Mouse (Mus musculus) lung, postnatal 0 days (tissue): ENCODE measurements around the gene Sap30bp. TPM values are rescaled to one million over a fixed set of nuclear protein-coding genes. Genes with fewer than 3 reads are reported as not detected.

Experiments
- ATAC-seq: fragments of 200-750 bp; cut with Nextera tagmentation; 2 replicates; pipeline ENCODE4 v1.8.0; 2017; ENCODE audit warnings: moderate library complexity
- DNase-seq: peaks from one replicate; pipeline ENCODE4 v3.0.0-alpha.2; 2016; ENCODE audit warnings: low spot score
- H3K27ac ChIP-seq: fragments of 300-500 bp; sonication (generic); 2 replicates; pipeline ENCODE4 v1.5.1; 2014; ENCODE audit warnings: antibody characterized with exemption, mild to moderate bottlenecking, low read length, mixed read lengths
- H3K27me3 ChIP-seq: fragments of 300-500 bp; sonication (generic); replicated peaks from 2 replicates; pipeline ENCODE4 v1.6.1; 2014; ENCODE audit warnings: low read length, mixed read lengths; ENCODE audit not compliant: insufficient read depth
- H3K36me3 ChIP-seq: fragments of 300-500 bp; sonication (generic); 2 replicates; pipeline ENCODE4 v1.6.1; 2014; ENCODE audit warnings: low read length, mixed read lengths; ENCODE audit not compliant: insufficient read depth
- H3K4me1 ChIP-seq: fragments of 300-500 bp; sonication (generic); 2 replicates; pipeline ENCODE4 v1.6.1; 2014; ENCODE audit warnings: antibody characterized with exemption, low read depth, low read length, mixed read lengths; ENCODE audit not compliant: insufficient read depth
- H3K4me2 ChIP-seq: fragments of 300-500 bp; sonication (generic); replicated peaks from 2 replicates; pipeline ENCODE4 v1.6.1; 2014; ENCODE audit warnings: low read depth, mild to moderate bottlenecking, low read length, moderate library complexity, mixed read lengths
- H3K4me3 ChIP-seq: fragments of 300-500 bp; sonication (generic); 2 replicates; pipeline ENCODE4 v1.5.1; 2014; ENCODE audit warnings: low read depth, low read length
- H3K9ac ChIP-seq: fragments of 300-500 bp; sonication (generic); replicated peaks from 2 replicates; pipeline ENCODE4 v1.6.1; 2014; ENCODE audit warnings: low read depth, mild to moderate bottlenecking
- H3K9me3 ChIP-seq: fragments of 300-500 bp; sonication (generic); 2 replicates; pipeline ENCODE4 v1.6.1; 2016; ENCODE audit warnings: low read length, mixed read lengths
- CTCF ChIP-seq: IDR thresholded peaks from 2 replicates; pipeline ENCODE4 v1.5.1; 2016; ENCODE audit warnings: antibody characterized with exemption, mild to moderate bottlenecking
- EP300 ChIP-seq: IDR thresholded peaks from 2 replicates; pipeline ENCODE4 v1.6.1; 2016; ENCODE audit warnings: antibody characterized with exemption, mild to moderate bottlenecking, control low read depth
- WGBS: fragments of 180-500 bp; shearing (Covaris S2); extraction: QIAGEN DNeasy Blood & Tissue Kit; methylation state at CpG from one replicate; pipeline ENCODE4 v1.1.7; 2014; 5-methylcytosine and 5-hydroxymethylcytosine counted together
- polyA plus RNA-seq: library from polyadenylated mRNA; unstranded; fragments of >200 nt; fragmentation: Nextera tagmentation; extraction: Ambion mirVana; gene quantifications from 2 replicates; pipeline ENCODE4 v1.2.1, GENCODE M21; 2015

Sap30bp gene
- polyA plus RNA-seq, 1 experiment from 2014 or later = 22.8 TPM

GRCm38 (mm10) chr11:116000607-116001006 lies 67.5 kb downstream of the Sap30bp start:
- DNase-seq = no peak
- no peak for ATAC-seq
- 48% methylated on average over 10 of the region's 10 CpGs for WGBS

GRCm38 (mm10) chr11:116001725-116002124 lies 68.6 kb downstream of the Sap30bp start:
- DNase-seq = no peak
- H3K4me1 ChIP-seq = peaks cover 7% of the 10 kb centered on the region; the same call in 1 of the 2 replicates
- H3K9me3 ChIP-seq = no peaks in the 10 kb centered on the region
- H3K27ac ChIP-seq = no peak overlapping the region
- WGBS = 58% methylated on average over 6 of the region's 6 CpGs
- TF ChIP-seq CTCF = no peak
- no peak for TF ChIP-seq EP300
- no peak overlapping the region for H3K9ac ChIP-seq
- H3K27me3 ChIP-seq = 0 out of 2 replicates have a peak, but pooled peaks cover 7% of the 10 kb centered on the region
- ATAC-seq = no peak
- no peak overlapping the region for H3K4me3 ChIP-seq
- H3K36me3 ChIP-seq = no peaks in the 10 kb centered on the region
- no peak overlapping the region for H3K4me2 ChIP-seq

More at GRCm38 (mm10) chr11:116000607-116001006, 67.5 kb downstream of the Sap30bp start:
- Histone ChIP-seq H3K36me3 (no peaks in the 10 kb centered on the region), H3K4me3 (no peak overlapping the region), H3K4me1 (peaks cover 4% of the 10 kb centered on the region; the same call in 1 of the 2 replicates), H3K27me3 (0 out of 2 replicates have a peak, but pooled peaks cover 7% of the 10 kb centered on the region), H3K4me2 (no peak overlapping the region), H3K27ac (no peak overlapping the region), H3K9me3 (no peaks in the 10 kb centered on the region), H3K9ac (no peak overlapping the region)
- TF ChIP-seq EP300 = no peak
- no peak for TF ChIP-seq CTCF

GRCm38 (mm10) chr11:116002894-116003293 lies 69.8 kb downstream of the Sap30bp start:
- 0 out of 2 replicates have a peak, but pooled peaks cover 7% of the 10 kb centered on the region for H3K27me3 ChIP-seq
- no peak overlapping the region for H3K4me3 ChIP-seq
- H3K36me3 ChIP-seq = 0 out of 2 replicates have a peak, but pooled peaks cover 3% of the 10 kb centered on the region
- peaks cover 7% of the 10 kb centered on the region; the same call in 1 of the 2 replicates for H3K4me1 ChIP-seq
- H3K9me3 ChIP-seq = no peaks in the 10 kb centered on the region
- no peak overlapping the region for H3K4me2 ChIP-seq
- 78% methylated on average over 3 of the region's 3 CpGs for WGBS
- DNase-seq = no peak
- no peak overlapping the region for H3K27ac ChIP-seq
- TF ChIP-seq EP300 (no peak), CTCF (no peak)
- H3K9ac ChIP-seq = no peak overlapping the region
- no peak for ATAC-seq

GRCm38 (mm10) chr11:116004186-116004823 lies 71.2 kb downstream of the Sap30bp start:
- DNase-seq = peak; percentile 3
- H3K4me3 ChIP-seq = peak overlapping the region; percentile 22; the same call in 1 of the 2 replicates
- peaks cover 7% of the 10 kb centered on the region; the same call in 1 of the 2 replicates for H3K4me1 ChIP-seq
- no peak overlapping the region; the same call in 1 of the 2 replicates for H3K27ac ChIP-seq
- TF ChIP-seq EP300 (no peak), CTCF (no peak)
- H3K4me2 ChIP-seq = peak overlapping the region; percentile 52
- no peak for ATAC-seq
- 0 out of 2 replicates have a peak, but pooled peaks cover 8% of the 10 kb centered on the region for H3K36me3 ChIP-seq
- H3K9ac ChIP-seq = no peak overlapping the region
- H3K27me3 ChIP-seq = 0 out of 2 replicates have a peak, but pooled peaks cover 7% of the 10 kb centered on the region
- H3K9me3 ChIP-seq = no peaks in the 10 kb centered on the region
- WGBS = 29% methylated on average over 8 of the region's 8 CpGs

GRCm38 (mm10) chr11:116004840-116005700 lies 72.0 kb downstream of the Sap30bp start:
- no peak overlapping the region; the same call in 1 of the 2 replicates for H3K27ac ChIP-seq
- H3K4me2 ChIP-seq = peak overlapping the region; percentile 52
- no peak for TF ChIP-seq EP300
- TF ChIP-seq CTCF = peak; percentile 83
- 0 out of 2 replicates have a peak, but pooled peaks cover 3% of the 10 kb centered on the region for H3K27me3 ChIP-seq
- peaks cover 7% of the 10 kb centered on the region; the same call in 1 of the 2 replicates for H3K4me1 ChIP-seq
- H3K9ac ChIP-seq = peak overlapping the region; percentile 36; the same call in 1 of the 2 replicates
- H3K4me3 ChIP-seq = peak overlapping the region; percentile 22
- ATAC-seq (peak; percentile 93), DNase-seq (peak; percentile 94)
- 0 out of 2 replicates have a peak, but pooled peaks cover 9% of the 10 kb centered on the region for H3K36me3 ChIP-seq
- H3K9me3 ChIP-seq = no peaks in the 10 kb centered on the region
- 5% methylated on average over 43 of the region's 54 CpGs for WGBS
